Mouse (Mus musculus) kidney, adult 18-20 months (tissue): Measurements from ENCODE around the gene Hypk.
"Not testable (repeated sequence)": the region's sequence is repeated elsewhere in the genome, so short reads cannot be mapped to it uniquely, and the experiment has no call there.

Experiments
- DNase-seq: peaks from one replicate; pipeline ENCODE4 v3.0.0; 2021

The Hypk gene

DNA sequence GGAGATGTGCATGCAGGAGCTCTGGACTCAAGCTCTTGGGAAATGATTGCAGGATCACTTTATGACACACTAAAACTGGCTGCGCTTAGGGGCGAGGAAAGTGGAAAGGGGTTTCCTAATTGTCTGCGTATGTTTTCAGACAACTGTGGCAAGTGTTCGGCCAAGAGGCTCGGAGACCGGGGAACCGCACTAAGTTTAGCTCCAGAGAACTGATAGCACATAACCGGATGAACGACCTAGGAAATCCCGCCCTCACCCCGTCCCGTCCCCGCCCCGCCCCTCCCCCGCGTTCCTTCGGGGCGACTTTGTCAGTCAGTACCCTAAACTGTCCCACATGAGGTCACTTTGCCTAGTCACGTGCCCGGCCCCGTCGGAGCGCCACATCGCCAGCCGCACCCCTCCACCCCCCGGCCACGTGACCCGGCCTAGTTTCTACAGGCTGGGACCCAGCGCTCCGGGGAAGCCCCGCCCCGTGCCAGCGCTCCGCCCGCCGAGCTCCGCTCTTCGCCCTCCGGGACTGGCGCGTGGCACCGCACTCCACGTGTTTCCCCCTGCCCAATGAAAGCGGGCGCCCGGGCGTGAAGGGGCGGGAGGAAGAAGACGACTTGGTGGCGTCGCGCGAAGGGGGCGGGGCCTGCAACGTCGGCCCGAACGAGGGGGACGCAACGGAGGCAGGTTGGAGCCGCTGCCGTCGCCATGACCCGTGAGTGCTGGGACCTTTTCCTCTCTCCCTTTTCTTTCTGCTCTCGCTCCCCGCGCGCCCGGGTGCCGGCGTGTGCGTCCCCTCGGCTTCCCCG lies 4.2 kb upstream of the Hypk start, which contains the start of gene Serf2:
Gene Serf2, plus strand, starts transcription at position 457 of the 797 bp plus-strand sequence.
- peak; percentile 100 for DNase-seq

DNA sequence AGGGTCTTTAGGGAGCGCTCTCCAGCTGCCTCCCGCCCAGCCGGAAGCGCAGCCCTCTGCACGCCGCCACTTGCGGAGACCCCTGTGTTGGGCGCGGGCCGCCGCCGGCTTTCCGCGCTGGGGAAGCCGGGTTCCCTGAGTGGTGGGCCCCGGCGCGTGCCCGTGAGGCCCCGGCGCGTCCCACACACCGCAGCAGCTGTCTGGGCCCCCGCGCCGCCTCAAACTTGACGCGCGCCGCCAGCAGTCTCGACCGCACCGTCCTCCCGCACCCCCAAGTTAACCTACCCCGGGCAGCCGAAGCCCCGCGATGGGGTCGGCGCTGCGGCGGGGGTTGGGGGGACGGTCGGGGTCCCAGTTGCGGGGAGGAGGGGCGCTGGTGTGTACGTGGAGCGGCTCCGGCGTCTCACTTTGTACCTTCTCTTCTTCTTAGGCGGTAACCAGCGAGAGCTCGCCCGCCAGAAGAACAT lies 3.5 kb upstream of the Hypk start:
- DNase-seq, result no peak

DNA sequence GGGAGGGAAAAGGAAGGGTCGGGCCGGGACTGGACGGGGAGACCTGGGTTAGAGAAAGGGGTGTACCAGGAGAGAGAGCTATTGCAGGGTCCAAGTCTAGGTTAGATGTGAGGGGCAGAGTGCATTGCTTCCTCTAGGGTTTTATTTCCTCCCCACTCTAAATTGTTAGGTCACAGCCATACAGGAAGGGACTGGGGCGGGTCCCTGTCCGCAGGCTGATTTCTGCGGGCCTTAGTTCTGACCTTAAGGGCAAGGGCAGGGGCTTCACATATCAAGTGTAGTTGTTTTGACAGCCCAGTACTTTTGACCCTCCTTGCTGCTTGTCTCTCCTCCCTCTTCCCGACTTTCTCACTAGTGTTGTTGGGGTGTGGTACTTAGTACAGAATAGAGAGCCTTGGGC lies 3.0 kb upstream of the Hypk start:
- no peak for DNase-seq

DNA sequence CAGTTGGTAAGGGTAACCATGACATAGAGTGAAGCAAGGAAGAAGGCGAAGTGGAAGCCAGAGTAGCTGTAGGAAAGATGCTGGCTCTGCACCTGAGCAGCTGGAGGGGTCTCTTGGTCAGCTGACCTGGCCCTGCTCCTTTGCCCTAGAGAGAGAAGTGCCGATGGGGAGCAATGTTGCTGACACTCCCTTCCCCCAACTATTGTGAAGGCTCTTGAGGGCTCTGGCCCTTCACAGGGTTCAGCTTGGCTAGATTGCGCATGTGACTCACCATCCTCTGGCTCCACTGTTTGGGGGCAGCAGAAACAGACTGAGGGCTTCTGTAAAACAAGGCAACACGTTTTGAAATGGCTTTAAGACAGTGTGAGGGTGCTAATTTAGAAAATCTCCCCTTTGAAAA lies 729 bp upstream of the Hypk start:
- DNase-seq, result no peak

- no peak for DNase-seq
Measured at GRCm38 (mm10) chr2:121453917-121454316, 827 bp downstream of the Hypk start.

DNA sequence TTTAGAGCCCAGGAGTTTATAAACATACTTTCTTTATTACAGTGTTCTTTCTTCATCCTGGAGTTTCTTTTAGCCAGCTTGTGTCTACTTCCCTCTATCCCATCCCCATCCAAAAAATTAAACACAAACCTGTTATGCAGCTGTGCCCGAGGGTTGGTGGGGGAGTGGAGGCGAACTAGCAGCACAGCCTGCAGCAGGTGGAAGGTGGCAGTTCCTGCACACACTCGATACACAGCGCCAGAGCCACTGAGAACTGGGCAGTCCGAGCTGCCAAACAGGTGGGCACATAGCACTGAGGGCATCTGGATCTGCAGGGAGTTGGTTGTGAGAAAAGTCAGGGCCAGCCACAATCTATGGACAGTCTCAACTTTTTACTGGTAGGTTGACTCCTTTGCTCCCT lies 2.4 kb downstream of the Hypk start:
- no peak for DNase-seq

- peak; percentile 87 for DNase-seq
Measured at GRCm38 (mm10) chr2:121456692-121457642, 3.9 kb downstream of the Hypk start, which contains the start of gene Serinc4. Serinc4 (minus strand) TSS chr2:121456781.

- DNase-seq, result no peak
Measured at GRCm38 (mm10) chr2:121460071-121460470, 7.0 kb downstream of the Hypk start.

- DNase-seq, result not testable (repeated sequence)
Measured at GRCm38 (mm10) chr2:121468982-121469381, 15.9 kb downstream of the Hypk start.

- not testable (repeated sequence) for DNase-seq
Measured at GRCm38 (mm10) chr2:121472783-121473182, 19.7 kb downstream of the Hypk start.

- DNase-seq, result peak; percentile 80
Measured at GRCm38 (mm10) chr2:121473301-121474179, 20.4 kb downstream of the Hypk start, which contains the start of gene Mfap1b. Mfap1b (minus strand) TSS chr2:121474067.

DNA sequence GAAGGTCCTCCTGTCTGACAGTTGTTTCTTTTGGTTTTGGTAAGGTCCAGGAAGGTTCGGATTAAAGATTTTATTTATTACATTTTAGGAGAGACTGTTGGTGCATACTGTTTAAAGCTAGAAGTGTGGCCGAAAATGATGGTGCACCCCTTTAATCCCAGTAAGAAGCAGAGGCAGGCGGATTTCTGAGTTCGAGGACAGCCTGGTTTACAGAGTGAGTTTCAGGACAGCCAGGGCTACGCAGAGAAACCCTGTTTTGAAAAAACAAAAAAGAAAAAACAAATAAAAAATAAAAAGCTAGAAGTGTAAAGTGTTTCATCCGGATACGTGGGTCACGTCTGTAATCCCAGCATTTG lies 21.1 kb downstream of the Hypk start:
- DNase-seq, result no peak

DNA sequence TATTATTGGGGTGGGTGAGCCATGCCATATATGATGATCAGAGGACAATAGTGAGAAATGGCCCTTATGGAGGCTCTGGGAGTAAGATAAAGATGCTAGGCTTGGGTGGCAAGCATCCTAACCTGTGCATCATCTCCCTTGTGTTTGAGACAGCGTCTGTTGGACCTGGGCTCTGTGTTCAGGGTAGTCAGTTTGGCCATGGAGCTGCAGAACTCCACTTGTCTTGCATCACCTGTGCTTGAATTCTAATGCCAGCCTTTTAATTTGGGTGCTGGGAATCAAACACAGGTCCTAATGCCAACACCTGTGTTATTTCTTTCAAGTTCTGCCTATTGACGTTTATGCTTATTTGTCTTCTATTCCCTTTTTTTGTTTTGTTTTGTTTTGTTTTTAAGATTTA lies 22.2 kb downstream of the Hypk start:
- DNase-seq, result not testable (repeated sequence)

DNA sequence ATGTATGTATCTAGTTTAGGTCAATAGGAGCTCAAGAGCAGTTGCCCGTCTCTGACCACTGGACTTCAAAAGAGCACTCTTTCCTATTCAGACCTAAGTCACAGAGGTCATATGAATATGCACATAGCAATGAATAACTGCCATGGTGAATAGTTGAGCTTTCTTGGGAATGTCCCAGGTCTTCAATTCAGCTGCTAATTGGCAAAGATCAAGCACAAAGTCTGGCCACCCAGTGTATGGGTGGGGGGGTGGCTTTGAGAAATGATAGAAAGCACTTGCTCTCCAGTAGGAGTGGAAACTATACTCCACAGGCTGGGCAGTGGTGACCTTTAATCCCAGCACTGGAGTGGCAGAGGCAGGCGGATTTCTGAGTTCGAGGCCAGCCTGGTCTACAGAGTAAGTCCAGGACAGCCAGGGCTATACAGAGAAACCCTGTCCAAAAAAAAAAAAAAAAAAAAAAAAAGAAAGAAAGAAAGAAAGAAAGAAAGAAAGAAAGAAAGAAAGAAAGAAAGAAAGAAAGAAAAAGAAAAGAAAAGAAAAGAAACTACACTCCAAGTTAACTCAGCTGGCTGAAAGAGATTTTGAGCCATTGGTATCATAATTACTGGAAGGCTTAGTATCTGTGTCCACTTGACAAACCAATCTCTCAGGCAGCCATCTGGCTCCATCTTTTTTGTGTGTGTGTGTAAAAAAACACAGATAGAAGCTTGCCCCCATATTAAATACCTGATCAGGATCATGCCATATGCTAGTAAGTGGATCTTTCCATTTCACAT lies 24.6 kb downstream of the Hypk start:
- DNase-seq, result no peak

DNA sequence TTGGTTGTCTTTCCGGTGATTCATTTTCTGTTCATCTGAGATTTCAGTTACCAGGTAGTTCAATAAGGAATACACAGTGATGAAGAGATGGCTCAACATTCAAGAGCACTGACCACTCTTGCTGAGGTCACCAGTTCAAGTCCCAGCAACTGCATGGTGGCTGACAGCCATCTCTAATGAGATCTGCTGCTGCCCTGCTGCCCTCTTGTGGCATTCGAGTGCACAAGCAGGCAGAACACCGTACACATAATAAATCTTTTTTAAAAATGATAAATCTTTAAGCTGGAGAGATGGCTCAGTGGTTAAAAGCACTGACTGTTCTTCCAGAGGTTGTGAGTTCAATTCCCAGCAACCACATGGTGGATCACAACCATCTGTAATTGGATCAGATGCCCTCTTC lies 27.4 kb downstream of the Hypk start:
- DNase-seq, result peak; percentile 15

GRCm38 (mm10) chr2:121480916-121481315 lies 27.8 kb downstream of the Hypk start:
- DNase-seq, result not testable (repeated sequence)

DNA sequence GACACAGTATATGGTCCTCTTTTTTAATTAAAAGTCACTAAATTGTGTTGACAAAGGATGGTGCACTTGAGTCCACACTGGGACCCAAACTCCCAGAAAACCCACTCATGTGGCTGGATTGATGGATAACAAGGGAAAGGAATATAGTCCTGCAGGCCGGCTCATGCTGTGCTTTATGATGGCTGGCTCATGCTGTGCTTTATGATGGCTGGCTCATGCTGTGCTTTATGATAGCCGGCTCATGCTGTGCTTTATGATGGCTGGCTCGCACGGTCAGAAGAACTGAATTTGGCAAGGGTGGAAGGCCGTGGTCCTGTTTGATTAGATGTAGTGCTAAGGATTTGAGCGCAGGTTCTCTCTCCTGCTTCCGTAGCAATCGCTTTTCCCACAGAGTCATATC lies 30.5 kb downstream of the Hypk start:
- no peak for DNase-seq

GRCm38 (mm10) chr2:121484403-121484802 lies 31.3 kb downstream of the Hypk start:
- DNase-seq, result not testable (repeated sequence)

DNA sequence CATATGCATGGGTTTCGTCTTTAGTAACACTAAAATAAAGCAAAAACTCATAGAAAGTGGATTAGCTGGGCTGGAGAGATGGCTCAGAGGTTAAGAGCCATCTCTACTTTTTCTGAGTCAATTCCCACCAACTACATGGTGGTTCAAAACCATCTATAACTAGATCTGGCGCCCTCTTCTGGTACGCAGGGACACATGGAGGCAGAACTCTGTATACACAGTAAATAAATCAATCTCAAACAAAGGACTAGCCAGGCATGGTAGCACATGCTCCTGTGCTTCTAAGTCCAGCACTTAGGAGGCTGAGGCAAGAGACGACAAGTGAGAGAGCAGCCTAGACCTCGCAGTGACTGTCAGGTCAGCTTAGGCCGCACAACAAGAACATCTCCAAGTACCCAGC lies 48.5 kb downstream of the Hypk start:
- DNase-seq, result not testable (repeated sequence)

DNA sequence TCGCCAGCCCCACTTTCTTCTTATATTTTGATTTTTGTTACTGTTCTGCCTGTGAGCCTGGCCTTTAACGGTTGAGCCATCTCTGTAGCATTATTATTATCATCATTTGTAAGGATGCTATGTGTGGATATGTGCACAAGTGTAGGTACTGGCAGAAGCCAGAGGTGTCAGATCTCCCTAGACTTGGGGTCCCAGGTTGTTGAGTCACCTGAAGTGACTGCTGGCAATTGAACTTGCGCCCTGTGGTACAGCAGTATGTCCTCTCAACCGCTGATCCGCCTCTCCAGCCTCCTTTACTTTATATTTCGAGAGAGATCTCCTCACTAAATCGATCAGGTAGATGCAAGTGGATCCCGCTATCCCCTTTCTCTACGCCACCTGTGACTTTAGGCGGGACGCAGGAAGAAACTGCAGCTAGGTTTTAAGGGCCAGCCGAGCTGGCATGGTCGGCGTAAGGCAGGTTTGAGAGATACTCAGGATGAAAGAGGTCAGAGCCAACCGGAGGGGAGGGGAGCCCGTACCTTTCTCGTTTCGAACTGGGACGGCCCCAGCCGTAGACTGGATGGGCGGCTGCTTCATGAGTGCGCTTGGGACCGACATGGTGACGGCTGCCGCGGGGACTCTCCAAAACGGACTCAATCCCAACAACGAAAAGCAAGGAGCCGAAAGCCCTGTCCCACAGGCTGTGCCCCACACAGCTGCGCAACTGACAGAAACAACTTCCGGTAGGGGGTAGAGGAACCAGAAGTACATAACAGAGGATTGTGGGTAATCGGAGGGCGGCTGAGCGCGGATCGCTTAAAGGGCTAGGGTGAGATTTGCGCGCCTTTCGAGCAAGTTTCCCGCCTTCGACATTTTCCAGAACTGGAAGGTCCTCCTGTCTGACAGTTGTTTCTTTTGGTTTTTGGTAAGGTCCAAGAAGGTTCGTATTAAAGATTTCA lies 53.1 kb downstream of the Hypk start, which contains the start of the genes Mfap1a and Wdr76:
Gene Mfap1a, minus strand, starts transcription at position 724 of the 941 bp plus-strand sequence.
Gene Wdr76, plus strand, starts transcription at position 782 of the 941 bp plus-strand sequence.
- peak; percentile 87 for DNase-seq
